Mouse (Mus musculus) neutrophil, adult 5-6 weeks (primary cell): ENCODE data around the gene Ppp5c. TPM values are rescaled to one million over a fixed set of nuclear protein-coding genes. Genes with fewer than 3 reads are reported as not detected.

Experiments used
- ATAC-seq: fragments of 151-379, 151-347 bp; 2 replicates; pipeline ENCODE4 v1.8.0; 2017; ENCODE audit warnings: mild to moderate bottlenecking, moderate TSS enrichment; ENCODE audit not compliant: insufficient number of reproducible peaks, poor library complexity, low FRiP score, severe bottlenecking; ENCODE audit errors: extremely low read depth
- total RNA-seq: library from RNA; stranded (forward); fragments of 200-1000 nt; gene quantifications from 2 replicates; pipeline ENCODE4 v1.2.3, GENCODE M21; 2017

The Ppp5c gene
- total RNA-seq, 1 experiment from 2014 or later, result 54.0 TPM

- no peak for ATAC-seq
Observed at GRCm38 (mm10) chr7:16955712-16956111, 72.0 kb downstream of the Ppp5c start.

Other genes with a start within 250 kb of the Ppp5c start
- gene Slc1a5, start 246.6 kb downstream of the Ppp5c start, total RNA-seq, result 119 and 128 TPM in 2 replicates
- 105 and 107 TPM in 2 replicates for gene Strn4, start 212.0 kb downstream of the Ppp5c start, total RNA-seq
- gene Fkrp, start 211.2 kb downstream of the Ppp5c start, total RNA-seq, result 14.2 and 14.3 TPM in 2 replicates
- gene Prkd2, start 185.0 kb downstream of the Ppp5c start, total RNA-seq, result 108 and 122 TPM in 2 replicates
- gene Dact3, start 152.6 kb downstream of the Ppp5c start, total RNA-seq, result 0.12 TPM in 1 of 2 replicates, not detected in the other
- not detected in 2 replicates for gene Gng8, start 136.1 kb downstream of the Ppp5c start, total RNA-seq
- 1.7 and 2.8 TPM in 2 replicates for gene Ptgir, start 121.4 kb downstream of the Ppp5c start, total RNA-seq
- gene Calm3, start 103.8 kb downstream of the Ppp5c start, total RNA-seq, result 230 and 273 TPM in 2 replicates
- not detected in 2 replicates for gene Pnmal2, start 83.2 kb downstream of the Ppp5c start, total RNA-seq
- 0.12 TPM in 1 of 2 replicates, not detected in the other for gene Pnmal1, start 68.2 kb downstream of the Ppp5c start, total RNA-seq
- gene Gm42372, start 44.8 kb downstream of the Ppp5c start, total RNA-seq, result 0.35 and 0.49 TPM in 2 replicates
- not detected in 2 replicates for gene Ccdc8, start 35.2 kb downstream of the Ppp5c start, total RNA-seq
- gene Hif3a, start 34.5 kb upstream of the Ppp5c start, total RNA-seq, result not detected in 2 replicates
- 0.35 and 0.74 TPM in 2 replicates for gene Psg16, start 46.1 kb upstream of the Ppp5c start, total RNA-seq
- gene Ceacam3, start 122.4 kb upstream of the Ppp5c start, total RNA-seq, result not detected in 2 replicates
- not detected in 2 replicates for gene Psg29, start 175.6 kb upstream of the Ppp5c start, total RNA-seq